Mouse (Mus musculus): ENCODE data around the gene Sept3.
A peak's percentile ranks its signal among the peaks of the same experiment; 100 is the strongest.

The Sept3 gene

GRCm38 (mm10) chr15:82272295-82272694 is 2.4 kb upstream of the Sept3 start:
- no peak for DNase-seq (ENCODE audit: low spot score)

DNA sequence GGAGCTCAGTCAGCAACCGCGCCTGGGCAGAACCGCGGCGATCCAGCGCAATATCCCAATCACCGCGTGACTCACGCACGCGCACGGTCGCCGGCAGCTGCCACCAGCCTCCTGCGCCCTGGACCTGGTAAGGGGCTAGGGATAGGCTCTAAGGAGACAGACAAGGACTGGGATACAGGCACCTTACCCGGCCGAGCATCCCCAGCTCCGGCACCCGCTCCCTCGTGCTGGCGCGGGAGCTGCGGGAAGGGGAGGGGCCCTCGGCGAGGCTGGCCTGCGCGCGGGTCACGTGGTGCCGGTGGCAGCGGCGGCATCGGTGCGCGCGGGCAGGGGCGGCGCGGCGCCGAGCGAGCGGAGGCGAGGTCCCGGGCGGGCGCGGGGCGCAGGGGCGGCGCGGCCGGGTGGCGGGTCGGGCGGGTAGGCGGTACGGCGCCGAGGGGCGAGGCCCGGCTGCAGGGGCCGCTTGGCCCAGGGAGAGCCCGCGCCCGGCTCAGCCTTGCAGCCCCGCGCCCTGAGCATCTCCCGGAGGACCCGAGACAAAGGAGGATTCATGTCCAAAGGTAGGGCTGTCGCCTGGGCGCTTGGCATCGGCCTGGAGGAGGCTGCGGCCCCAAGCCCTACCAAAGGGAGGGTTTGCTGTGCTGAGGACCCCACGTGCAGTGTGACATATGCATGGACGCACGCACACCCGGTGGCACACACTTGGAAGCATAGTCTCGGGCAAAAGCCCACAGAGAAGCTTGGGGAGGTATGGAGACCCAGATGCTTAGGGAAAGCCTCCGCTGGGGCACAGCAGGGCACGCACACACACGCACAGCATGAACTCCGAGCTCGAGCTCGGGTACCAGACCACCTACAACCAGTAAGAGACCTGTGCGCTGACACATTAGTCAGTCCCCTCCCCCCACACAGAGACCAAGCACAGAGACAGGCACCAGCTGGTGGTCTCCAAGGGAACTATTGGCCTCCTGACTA is 521 bp downstream of the Sept3 start:
- no peak for DNase-seq (ENCODE audit: low spot score)

DNA sequence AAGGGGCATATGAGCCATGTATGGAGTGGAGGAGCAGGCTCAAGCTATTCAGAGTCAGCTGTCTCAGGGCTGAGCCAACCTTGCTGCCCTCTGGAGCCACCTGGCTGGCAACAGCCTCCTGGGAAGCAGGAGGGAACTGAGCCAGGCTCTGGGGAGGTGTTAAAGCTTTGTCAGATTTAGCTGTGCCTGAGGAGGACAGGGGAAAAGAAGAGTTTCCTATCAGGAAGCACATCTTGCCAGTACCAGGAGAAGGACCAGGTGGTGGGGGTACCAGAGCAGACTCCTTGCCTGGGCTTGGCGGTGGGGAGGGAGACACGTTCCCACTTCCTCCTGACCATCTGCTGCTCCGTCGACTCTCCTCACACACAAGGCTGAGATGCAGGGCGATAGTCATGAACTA is 2.9 kb downstream of the Sept3 start:
- no peak for DNase-seq (ENCODE audit: low spot score)

DNA sequence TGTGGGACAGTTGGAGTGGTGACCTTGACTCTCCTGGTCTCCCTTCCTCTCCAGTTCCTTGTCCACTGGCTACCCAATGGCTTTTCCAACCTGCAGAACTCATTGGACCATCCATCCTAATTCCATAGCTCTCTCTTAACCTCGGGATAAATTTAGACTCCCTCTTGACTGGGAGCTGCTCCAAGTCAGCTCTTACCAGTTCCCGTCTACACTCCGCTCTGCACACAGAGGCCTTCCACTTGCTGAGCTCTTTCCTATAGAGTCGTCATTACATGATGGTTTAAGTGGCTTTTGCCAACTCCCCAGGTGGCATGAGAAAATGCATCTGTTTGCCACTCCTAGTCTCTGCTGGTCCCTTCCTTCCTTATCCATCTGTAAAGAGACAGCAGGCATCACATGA is 5.9 kb downstream of the Sept3 start:
- DNase-seq (ENCODE audit: low spot score): no peak

- no peak for DNase-seq (ENCODE audit: low spot score)
Observed at GRCm38 (mm10) chr15:82286157-82286556, 11.5 kb downstream of the Sept3 start.

GRCm38 (mm10) chr15:82290252-82290651 is 15.6 kb downstream of the Sept3 start:
- DNase-seq (ENCODE audit: low spot score): no peak

DNA sequence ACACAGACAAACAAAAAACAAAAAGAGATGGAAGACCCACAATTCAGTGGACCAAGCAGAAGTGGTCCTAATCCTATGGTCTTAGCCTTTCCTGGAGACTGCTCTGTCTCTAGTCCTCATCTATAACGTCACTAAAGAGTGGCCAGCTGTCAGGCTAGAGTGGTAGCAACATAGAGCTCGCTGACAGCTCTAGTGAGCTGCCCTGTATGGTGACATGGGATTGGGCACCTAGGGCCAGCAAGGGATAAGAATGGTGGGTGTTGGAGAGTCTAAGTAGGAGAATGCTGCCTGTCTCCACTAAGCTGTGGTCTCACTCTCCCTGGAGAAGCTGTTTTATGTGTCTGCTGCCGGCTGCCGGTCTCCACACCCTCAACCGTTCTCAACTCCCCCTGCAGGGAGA is 18.2 kb downstream of the Sept3 start:
- DNase-seq (ENCODE audit: low spot score): no peak

- DNase-seq (ENCODE audit: low spot score): no peak
Observed at GRCm38 (mm10) chr15:82293271-82293711, 18.6 kb downstream of the Sept3 start.

DNA sequence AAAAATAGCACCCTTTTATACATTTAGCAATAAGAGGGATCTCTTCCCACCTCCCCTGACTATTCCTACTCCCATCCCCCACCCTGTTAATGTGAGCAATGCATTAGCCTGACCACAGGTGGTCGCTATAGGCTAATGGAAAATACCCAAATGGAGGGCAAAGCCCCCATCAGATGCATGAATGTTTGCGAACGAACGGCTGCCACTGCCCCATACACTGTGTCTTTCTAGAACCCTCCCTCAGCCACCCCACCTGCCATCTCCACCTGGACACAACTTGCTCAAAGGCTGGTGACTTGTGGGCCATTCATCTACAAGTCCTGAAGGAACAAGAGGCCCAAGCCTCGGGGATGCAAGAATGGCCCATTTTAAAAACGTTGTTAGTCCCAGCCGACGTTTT is 19.4 kb downstream of the Sept3 start:
- DNase-seq (ENCODE audit: low spot score): no peak

DNA sequence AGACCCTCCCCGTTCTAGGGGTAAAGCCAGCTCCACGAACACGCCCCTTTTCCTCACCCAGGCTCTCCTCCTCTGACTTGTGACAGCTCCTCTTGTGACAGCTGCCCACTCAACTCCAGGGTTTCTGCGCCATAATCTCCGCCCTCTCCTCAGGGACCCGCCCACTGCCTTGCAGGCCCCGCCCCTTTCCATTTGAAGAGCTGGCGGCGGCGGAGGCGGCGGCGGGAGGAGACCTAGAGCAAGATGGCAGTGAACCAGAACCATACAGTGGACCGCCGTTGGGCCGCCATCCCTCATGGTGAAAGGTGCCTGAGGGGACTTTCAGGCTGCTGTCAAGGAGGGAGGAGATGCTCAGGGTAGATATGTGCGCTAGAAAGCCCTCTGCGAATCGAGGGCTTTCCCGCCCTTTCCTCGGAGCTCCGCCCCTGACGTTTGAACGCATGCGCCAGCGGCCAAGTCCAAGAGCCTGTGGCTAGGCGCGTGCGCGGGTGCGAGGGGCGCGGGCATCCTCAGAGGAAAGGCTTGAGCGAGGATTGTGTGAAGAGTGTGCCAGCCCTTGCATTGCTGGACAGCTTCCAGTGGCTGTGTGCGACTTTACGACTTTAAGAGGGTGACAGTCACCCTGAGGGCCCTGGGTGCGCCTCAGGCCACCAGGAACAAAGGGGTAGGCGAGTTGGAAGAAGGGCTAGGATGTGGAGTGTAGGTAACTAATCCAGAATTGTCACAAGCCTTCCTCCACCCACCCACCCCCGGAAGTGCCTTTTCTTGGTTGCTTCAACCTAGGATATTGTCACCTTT is 24.3 kb downstream of the Sept3 start, which contains the start of gene Wbp2nl:
Gene Wbp2nl, plus strand, starts transcription at position 191 of the 798 bp plus-strand sequence.
- DNase-seq (ENCODE audit: low spot score): no peak

GRCm38 (mm10) chr15:82307107-82307506 is 32.4 kb downstream of the Sept3 start:
- no peak for DNase-seq (ENCODE audit: low spot score)

DNA sequence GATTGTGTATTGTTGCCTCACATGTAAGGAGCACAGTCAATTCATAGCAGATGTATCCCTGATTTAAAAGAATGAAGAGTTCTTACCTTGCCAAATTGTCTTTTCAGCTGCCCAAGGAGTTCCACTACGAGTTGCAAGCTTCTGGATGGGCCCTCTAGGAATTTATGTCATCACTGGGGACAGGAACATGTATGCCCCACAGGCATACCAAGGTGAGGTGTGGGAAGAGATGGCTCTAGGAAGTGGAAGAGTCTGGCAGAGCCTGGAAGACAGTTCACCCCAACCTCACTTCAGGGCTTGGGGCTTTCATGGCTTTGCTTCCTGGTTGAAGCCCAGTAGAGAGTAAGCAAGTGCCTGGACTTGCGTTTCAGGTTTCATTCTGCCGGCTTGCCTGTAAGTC is 33.7 kb downstream of the Sept3 start:
- no peak for DNase-seq (ENCODE audit: low spot score)

DNA sequence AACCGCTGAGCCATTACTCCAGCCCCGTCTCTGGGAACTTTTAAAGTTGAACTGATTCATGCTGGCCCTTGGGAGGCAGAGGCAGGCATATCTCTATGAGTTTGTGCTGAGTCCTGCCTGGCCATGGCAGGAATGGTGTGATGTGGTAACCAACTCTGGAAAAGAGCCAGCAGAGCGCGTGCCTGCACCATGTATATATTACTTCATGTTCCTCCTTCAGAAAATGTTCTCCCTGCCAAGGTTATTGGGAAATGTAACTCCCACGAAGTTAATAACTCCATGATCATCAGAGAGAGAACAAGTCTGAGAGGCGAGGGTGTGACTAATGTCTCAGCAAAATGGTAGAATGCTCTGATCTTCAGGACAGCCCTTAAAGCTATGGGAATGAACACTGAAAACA is 43.1 kb downstream of the Sept3 start:
- DNase-seq (ENCODE audit: low spot score): no peak

DNA sequence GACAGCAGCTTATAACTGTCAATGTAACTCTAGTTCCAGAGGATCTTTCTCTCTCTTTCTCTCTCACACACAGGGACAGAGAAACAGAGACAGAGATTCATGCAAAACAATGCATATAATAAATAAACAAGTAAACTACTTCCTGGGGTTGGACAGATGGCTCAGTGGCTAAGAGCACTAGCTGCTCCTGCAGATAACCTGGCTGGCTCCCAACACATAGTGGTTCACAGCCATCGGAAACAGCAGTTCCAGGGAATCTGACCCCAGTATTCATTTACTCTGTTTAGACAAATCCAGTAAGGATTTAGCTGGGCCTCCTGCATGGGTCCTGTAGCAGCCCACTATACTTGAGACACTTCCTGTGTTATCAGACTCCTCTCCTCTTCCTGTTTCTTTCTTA is 44.9 kb downstream of the Sept3 start:
- no peak for DNase-seq (ENCODE audit: low spot score)

GRCm38 (mm10) chr15:82322195-82322594 is 47.5 kb downstream of the Sept3 start:
- DNase-seq (ENCODE audit: low spot score): no peak

GRCm38 (mm10) chr15:82325382-82325781 is 50.7 kb downstream of the Sept3 start:
- DNase-seq (ENCODE audit: low spot score): no peak

DNA sequence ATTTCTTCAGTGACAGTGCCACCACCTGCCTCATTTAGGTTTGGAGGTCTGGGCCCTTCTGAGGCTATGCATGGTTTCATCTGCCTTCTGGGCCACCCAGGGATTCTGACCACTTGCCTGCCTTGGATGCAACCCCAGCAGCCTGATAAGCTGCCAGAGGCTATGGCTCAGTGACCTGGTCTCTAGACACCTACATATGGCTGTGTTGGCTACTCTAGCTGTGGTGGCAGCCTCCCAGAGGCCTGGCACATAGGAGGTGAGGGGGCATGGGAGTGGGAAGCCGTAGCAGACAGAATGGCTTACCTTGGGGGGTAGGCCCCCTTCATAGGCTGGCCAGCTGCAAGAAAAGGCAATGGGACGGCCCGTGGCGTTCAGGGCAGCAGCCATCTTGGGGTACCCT is 60.5 kb downstream of the Sept3 start:
- DNase-seq (ENCODE audit: low spot score): no peak

- DNase-seq (ENCODE audit: low spot score): no peak
Observed at GRCm38 (mm10) chr15:82336629-82337028, 61.9 kb downstream of the Sept3 start.

DNA sequence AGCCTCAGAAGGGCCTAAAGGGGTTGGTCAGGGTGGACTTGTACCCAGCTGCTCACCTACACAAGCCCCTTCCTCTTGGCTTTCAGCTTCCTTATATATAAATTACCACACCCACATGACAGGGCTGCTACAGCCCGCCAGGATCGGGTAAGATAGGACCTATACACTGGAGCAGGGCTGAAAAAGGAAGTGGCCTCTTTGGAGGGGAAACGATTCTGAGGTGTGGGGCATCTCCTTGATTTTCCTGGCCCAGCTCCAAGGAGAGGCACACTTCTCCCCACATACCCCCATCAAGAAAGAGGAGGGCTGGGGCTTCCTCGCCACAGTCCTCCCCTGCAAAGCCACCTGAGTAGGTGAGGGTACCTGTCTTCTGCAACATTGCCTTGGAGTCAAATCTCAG is 63.2 kb downstream of the Sept3 start:
- no peak for DNase-seq (ENCODE audit: low spot score)

DNA sequence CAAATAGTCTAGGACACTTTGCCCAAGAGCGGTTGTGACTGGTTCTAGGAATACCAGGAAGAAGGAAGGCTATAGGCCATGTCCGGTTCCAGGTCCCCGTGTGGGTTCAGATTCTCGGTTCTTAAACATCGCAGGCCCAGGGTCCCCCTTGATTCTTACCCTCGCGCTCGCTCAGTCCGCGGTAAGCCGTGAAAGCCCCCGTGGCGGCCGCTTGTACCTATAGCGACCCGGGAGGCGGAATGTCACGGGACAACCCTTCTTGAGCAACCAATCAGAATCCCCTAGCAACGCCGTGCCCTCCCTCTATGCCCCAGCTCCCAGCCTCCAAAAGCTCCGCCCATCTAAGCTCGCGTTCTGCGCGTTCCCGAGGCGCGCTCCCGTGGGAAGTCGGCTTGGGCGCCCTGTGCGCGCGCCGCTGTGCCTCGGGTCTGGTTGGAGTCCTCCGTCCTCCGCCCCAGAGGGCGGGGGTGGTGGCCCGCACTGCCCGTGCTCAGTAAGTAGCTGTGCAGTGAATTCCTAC is 64.0 kb downstream of the Sept3 start, which contains the start of the genes Naga, Pheta2 and Smdt1:
Gene Naga, minus strand, starts transcription at position 333 of the 520 bp plus-strand sequence.
Gene Pheta2, plus strand, starts transcription at position 350 of the 520 bp plus-strand sequence.
Gene Smdt1, plus strand, starts transcription at position 367 of the 520 bp plus-strand sequence.
- DNase-seq (ENCODE audit: low spot score): peak; percentile 97

DNA sequence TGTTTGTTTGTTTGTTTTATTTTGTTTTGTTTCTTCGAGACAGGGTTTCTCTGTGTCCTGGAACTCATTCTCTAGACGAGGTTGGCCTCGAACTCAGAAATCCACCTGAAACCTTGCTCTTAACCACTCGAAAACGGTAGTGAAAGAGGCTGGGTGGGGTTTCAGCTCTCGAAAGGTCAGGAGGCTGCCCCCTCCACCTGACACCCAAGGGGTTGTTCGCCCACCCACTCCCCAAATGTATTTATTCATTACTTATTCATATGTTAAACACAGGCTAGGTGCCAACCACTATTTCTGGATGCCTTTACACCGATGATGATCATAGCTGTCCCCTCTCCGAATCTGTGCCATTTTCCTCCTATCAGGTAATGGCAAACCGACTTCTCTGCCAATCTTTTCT is 64.5 kb downstream of the Sept3 start:
- no peak for DNase-seq (ENCODE audit: low spot score)

DNA sequence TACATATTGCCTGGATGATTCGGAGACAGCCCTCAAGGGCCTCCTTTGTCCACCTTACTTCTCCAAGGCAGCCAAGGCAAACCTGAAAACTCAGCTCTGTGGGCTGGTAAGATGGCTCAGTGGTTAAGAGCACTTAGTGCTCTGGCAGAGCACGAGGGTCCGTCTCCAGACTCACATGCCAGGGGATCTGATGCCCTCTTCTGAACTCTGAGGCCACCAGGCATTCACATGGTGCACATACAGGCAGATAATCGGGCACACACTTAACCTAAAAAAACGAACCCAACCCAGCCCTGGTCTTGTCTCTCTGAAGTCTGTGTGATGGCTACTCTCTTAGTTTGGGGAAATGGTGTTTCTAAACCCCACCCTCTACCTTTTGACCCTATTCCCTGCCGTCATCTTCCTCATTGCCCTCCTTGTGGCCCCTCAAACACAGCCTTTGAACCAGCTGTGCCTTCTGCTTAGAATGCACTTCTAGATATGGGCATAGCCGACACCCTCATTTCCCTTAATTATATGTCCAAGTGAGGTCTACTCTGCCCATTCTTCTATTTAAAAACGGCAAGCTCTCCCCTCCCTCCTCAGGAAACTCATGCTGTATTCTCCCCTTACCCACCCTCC is 65.1 kb downstream of the Sept3 start:
- DNase-seq (ENCODE audit: low spot score): no peak
